Mouse (Mus musculus) kidney, adult 2 months (tissue): ENCODE results near the gene Pla2g4a. TPM values are rescaled to one million over a fixed set of nuclear protein-coding genes. Genes with fewer than 3 reads are reported as not detected.

Source experiments
- DNase-seq: peaks from one replicate; pipeline ENCODE4 v3.0.0; 2021
- H3K27ac ChIP-seq: fragments of 200-500 bp; 2 replicates; pipeline ENCODE4 v1.5.1; 2012; ENCODE audit warnings: low read depth, low read length, control low read depth, inconsistent platforms; ENCODE audit not compliant: insufficient read depth
- H3K27me3 ChIP-seq: fragments of 200-500 bp; replicated peaks from 2 replicates; pipeline ENCODE4 v1.6.1; 2012; ENCODE audit warnings: mild to moderate bottlenecking, moderate library complexity, low read length, inconsistent platforms; ENCODE audit not compliant: control insufficient read depth, insufficient read depth
- H3K36me3 ChIP-seq: fragments of 200-500 bp; 2 replicates; pipeline ENCODE4 v1.6.1; 2012; ENCODE audit warnings: mild to moderate bottlenecking, moderate library complexity, low read length, inconsistent platforms; ENCODE audit not compliant: control insufficient read depth, insufficient read depth
- H3K4me1 ChIP-seq: fragments of 200-500 bp; 2 replicates; pipeline ENCODE4 v1.6.1; 2011; ENCODE audit warnings: low read length; ENCODE audit not compliant: control insufficient read depth, insufficient read depth
- H3K4me3 ChIP-seq: fragments of 200-500 bp; 2 replicates; pipeline ENCODE4 v1.5.1; 2011; ENCODE audit warnings: mild to moderate bottlenecking, low read depth, low read length, control low read depth; ENCODE audit not compliant: insufficient read depth
- CTCF ChIP-seq: fragments of 200-500 bp; conservative IDR thresholded peaks from 2 replicates; pipeline ENCODE4 v1.5.1; 2011; ENCODE audit warnings: low read depth, mild to moderate bottlenecking, control low read depth, low read length, moderate library complexity, mixed read lengths; ENCODE audit not compliant: insufficient read depth, insufficient read length
- POLR2A ChIP-seq: fragments of 200-500 bp; IDR thresholded peaks from one replicate; pipeline ENCODE4 v1.6.1; 2011; ENCODE audit warnings: low read depth, low read length, control low read depth
- WGBS: fragments of 180-500 bp; shearing (Covaris S2); methylation state at CpG from one replicate; pipeline ENCODE4 v1.1.7; 2018; 5-methylcytosine and 5-hydroxymethylcytosine counted together
- polyA plus RNA-seq: library from polyadenylated mRNA; depleted of rRNA; stranded (reverse); fragments of >200 nt; gene quantifications from 2 replicates; pipeline ENCODE4 v1.2.3, GENCODE M21; 2012

Pla2g4a gene
- polyA plus RNA-seq, 1 experiment = 3.4 TPM

- TF ChIP-seq CTCF (no peak), POLR2A (no peak)
- H3K4me1 ChIP-seq = no peaks in the 10 kb centered on the region
- no peaks in the 10 kb centered on the region for H3K36me3 ChIP-seq
- DNase-seq = peak; percentile 12
- no peaks in the 10 kb centered on the region for H3K27me3 ChIP-seq
- no peak overlapping the region for H3K4me3 ChIP-seq
- H3K27ac ChIP-seq = no peak overlapping the region
- 78% methylated on average over 4 of the region's 4 CpGs for WGBS
Measured at GRCm38 (mm10) chr1:149911050-149911449, 50.0 kb downstream of the Pla2g4a start.

- TF ChIP-seq POLR2A = no peak
- TF ChIP-seq CTCF = no peak
- no peaks in the 10 kb centered on the region for H3K27me3 ChIP-seq
- DNase-seq = no peak
- 85% methylated on average over 4 of the region's 4 CpGs for WGBS
- no peaks in the 10 kb centered on the region; the same call in 1 of the 2 replicates for H3K4me1 ChIP-seq
- no peak overlapping the region for H3K4me3 ChIP-seq
- no peaks in the 10 kb centered on the region for H3K36me3 ChIP-seq
- no peak overlapping the region for H3K27ac ChIP-seq
Measured at GRCm38 (mm10) chr1:149898001-149898625, 63.0 kb downstream of the Pla2g4a start.

- H3K27me3 ChIP-seq = no peaks in the 10 kb centered on the region
- DNase-seq = no peak
- WGBS = 60% methylated on average over 5 of the region's 5 CpGs
- H3K36me3 ChIP-seq = no peaks in the 10 kb centered on the region
- no peak for TF ChIP-seq CTCF
- TF ChIP-seq POLR2A = no peak
- H3K4me3 ChIP-seq = no peak overlapping the region
- H3K27ac ChIP-seq = no peak overlapping the region
- no peaks in the 10 kb centered on the region; the same call in 1 of the 2 replicates for H3K4me1 ChIP-seq
Measured at GRCm38 (mm10) chr1:149896590-149896989, 64.5 kb downstream of the Pla2g4a start.

- no peaks in the 10 kb centered on the region; the same call in 1 of the 2 replicates for H3K4me1 ChIP-seq
- no peaks in the 10 kb centered on the region for H3K27me3 ChIP-seq
- DNase-seq = no peak
- H3K36me3 ChIP-seq = no peaks in the 10 kb centered on the region
- 51% methylated on average over 8 of the region's 8 CpGs for WGBS
- no peak for TF ChIP-seq POLR2A
- TF ChIP-seq CTCF = no peak
- H3K4me3 ChIP-seq = no peak overlapping the region
- no peak overlapping the region for H3K27ac ChIP-seq
Measured at GRCm38 (mm10) chr1:149894940-149895339, 66.2 kb downstream of the Pla2g4a start.

GRCm38 (mm10) chr1:149893903-149894302 lies 67.2 kb downstream of the Pla2g4a start:
- Histone ChIP-seq H3K27me3 (no peaks in the 10 kb centered on the region), H3K4me1 (no peaks in the 10 kb centered on the region; the same call in 1 of the 2 replicates), H3K4me3 (no peak overlapping the region), H3K27ac (no peak overlapping the region), H3K36me3 (no peaks in the 10 kb centered on the region)
- DNase-seq = no peak
- TF ChIP-seq CTCF = no peak
- no peak for TF ChIP-seq POLR2A
- 78% methylated on average over 2 of the region's 2 CpGs for WGBS

GRCm38 (mm10) chr1:149891057-149891456 lies 70.0 kb downstream of the Pla2g4a start:
- no peak for DNase-seq
- H3K4me3 ChIP-seq = no peak overlapping the region
- H3K27me3 ChIP-seq = no peaks in the 10 kb centered on the region
- no peaks in the 10 kb centered on the region; the same call in 1 of the 2 replicates for H3K4me1 ChIP-seq
- no peaks in the 10 kb centered on the region for H3K36me3 ChIP-seq
- H3K27ac ChIP-seq = no peak overlapping the region; the same call in 1 of the 2 replicates
- TF ChIP-seq POLR2A = no peak
- no peak for TF ChIP-seq CTCF
- 51% methylated on average over 5 of the region's 5 CpGs for WGBS

GRCm38 (mm10) chr1:149882419-149883025 lies 78.6 kb downstream of the Pla2g4a start:
- no peak for DNase-seq
- Histone ChIP-seq H3K36me3 (no peaks in the 10 kb centered on the region), H3K27ac (no peak overlapping the region), H3K4me1 (no peaks in the 10 kb centered on the region), H3K4me3 (no peak overlapping the region), H3K27me3 (no peaks in the 10 kb centered on the region)
- WGBS = 70% methylated on average over 6 of the region's 6 CpGs
- no peak for TF ChIP-seq POLR2A
- TF ChIP-seq CTCF = no peak
